Mouse (Mus musculus) E14TG2a.4 (cell line): ENCODE results near the gene Arrdc2.

ENCODE experiments used
- H3K27me3 ChIP-seq: 2 replicates; pipeline ENCODE4 v1.6.1; 2014; ENCODE audit warnings: low read length, control low read depth; ENCODE audit not compliant: insufficient read depth
- H3K36me3 ChIP-seq: 2 replicates; pipeline ENCODE4 v1.6.1; 2014; ENCODE audit warnings: low read length, control low read depth; ENCODE audit not compliant: insufficient read depth
- H3K4me1 ChIP-seq: replicated peaks from 2 replicates; pipeline ENCODE4 v1.6.1; 2014; ENCODE audit warnings: low read depth, low read length, control low read depth
- H3K4me3 ChIP-seq: replicated peaks from 2 replicates; pipeline ENCODE4 v1.5.1; 2014; ENCODE audit warnings: mild to moderate bottlenecking, low read length
- H3K9me3 ChIP-seq: 2 replicates; pipeline ENCODE4 v1.6.1; 2014; ENCODE audit warnings: low read length, control low read depth
- CTCF ChIP-seq: conservative IDR thresholded peaks from 2 replicates; pipeline ENCODE4 v1.5.1; 2014; ENCODE audit warnings: low read length
- NANOG ChIP-seq: IDR thresholded peaks from 2 replicates; pipeline ENCODE4 v1.6.1; 2014; ENCODE audit warnings: borderline replicate concordance, low read length, mixed read lengths
- POU5F1 ChIP-seq: IDR thresholded peaks from 2 replicates; pipeline ENCODE4 v1.6.1; 2014; ENCODE audit warnings: low read length, borderline replicate concordance

The Arrdc2 gene

DNA sequence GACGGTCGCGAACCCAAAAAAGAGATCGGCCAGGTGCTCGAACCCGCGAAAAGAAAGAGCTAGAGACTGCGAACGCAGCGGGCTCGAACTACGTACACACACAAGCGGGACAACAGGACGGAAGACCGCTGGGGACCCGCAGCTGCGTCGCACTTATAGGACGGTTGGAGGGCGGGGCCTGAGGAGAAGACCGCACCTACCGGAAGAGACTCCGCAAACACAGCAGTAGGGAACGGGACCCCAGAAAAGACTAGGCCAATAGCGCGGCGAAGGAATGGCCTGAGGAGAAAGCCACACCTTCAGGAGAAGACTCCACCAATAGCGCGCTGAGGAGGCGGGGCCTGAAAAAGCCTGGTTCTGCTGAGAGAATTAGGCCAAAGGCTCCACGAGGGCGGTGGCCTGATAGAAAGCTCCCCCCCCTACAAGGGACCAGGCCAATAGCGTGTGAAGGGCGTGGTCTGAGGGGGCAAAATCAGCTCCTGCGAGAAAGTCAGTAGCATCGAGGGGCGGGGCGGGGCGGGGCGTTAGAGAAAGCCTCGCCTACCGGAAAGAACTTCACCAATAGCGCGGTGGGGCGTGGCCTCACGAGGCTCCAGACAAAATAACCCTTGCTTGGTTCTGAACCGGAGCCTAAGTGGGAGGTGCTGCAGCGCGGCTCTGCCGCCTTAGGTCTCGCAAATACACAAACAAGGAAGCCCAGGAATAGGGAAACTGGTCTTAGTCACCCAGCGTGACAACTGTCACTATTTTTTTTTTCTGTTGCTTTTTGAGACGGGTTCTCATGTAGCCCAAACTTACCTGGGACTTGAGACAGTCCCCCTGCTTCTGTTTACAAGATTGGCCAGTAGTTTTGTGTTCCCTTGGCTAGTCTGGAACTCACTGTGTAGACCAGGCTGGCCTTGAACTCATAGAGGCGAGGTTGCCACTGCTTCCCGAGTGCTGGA lies at the start of gene Arrdc2:
Gene Arrdc2 (minus strand): TSS at position 313 of the 944 bp plus-strand sequence.
- Histone ChIP-seq H3K4me3 (peak within 1 kb of the TSS; percentile 88), H3K27me3 (peaks cover 7% of the 10 kb centered on the region; the same call in 1 of the 2 replicates), H3K9me3 (no peaks in the 10 kb centered on the region), H3K36me3 (peaks cover 28% of the 10 kb centered on the region), H3K4me1 (peaks cover 77% of the 10 kb centered on the region)
- TF ChIP-seq NANOG (no peak), CTCF (no peak), POU5F1 (no peak)

DNA sequence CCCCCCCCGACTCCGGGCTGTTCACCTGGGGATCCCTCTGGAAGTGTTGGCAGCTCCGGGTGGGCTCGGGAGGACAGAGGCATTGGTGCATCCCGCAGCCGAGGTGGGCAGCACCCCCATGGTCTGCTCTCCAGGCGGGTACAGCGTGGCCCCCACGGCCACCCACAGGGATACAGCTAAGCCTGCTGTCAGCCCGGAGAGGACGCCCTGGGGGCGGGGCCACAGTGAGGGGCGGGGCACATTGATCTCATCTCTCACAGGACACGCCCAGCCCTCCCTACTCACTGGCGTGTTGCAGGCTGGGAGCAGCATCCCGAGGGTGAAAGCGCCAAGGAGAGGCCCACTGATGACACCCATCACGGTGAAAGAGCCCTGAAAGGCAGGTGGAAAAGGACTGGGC lies 48.1 kb upstream of the Arrdc2 start:
- Histone ChIP-seq H3K27me3 (peaks cover 42% of the 10 kb centered on the region), H3K36me3 (no peaks in the 10 kb centered on the region), H3K4me3 (peak overlapping the region; percentile 62), H3K4me1 (peaks cover 86% of the 10 kb centered on the region), H3K9me3 (no peaks in the 10 kb centered on the region)
- TF ChIP-seq CTCF (no peak), NANOG (no peak), POU5F1 (no peak)

DNA sequence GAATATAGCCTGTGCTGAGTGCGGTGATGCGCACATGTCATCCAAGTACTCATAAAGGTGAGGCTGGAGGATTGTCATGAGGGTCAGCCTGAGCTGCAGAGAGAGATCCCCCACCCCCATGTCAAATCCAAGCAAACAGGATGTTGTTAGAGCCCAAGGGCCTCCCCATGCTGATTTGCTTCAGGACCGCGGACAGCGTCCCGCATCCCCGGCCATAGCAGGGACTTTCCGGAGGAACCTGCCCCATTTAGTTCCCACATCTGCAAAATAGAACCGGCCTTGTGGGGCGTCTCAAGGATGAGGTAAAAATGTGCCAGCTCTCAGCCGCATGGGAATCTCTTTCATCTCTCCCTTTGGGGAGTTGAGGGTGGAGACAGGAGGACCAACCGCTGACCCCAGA lies 46.1 kb upstream of the Arrdc2 start:
- H3K4me1 ChIP-seq = peaks cover 75% of the 10 kb centered on the region
- H3K36me3 ChIP-seq = no peaks in the 10 kb centered on the region
- no peak for TF ChIP-seq CTCF
- no peak for TF ChIP-seq POU5F1
- no peak for TF ChIP-seq NANOG
- H3K4me3 ChIP-seq = peak overlapping the region; percentile 24; the same call in 1 of the 2 replicates
- H3K9me3 ChIP-seq = no peaks in the 10 kb centered on the region
- peaks cover 22% of the 10 kb centered on the region for H3K27me3 ChIP-seq

DNA sequence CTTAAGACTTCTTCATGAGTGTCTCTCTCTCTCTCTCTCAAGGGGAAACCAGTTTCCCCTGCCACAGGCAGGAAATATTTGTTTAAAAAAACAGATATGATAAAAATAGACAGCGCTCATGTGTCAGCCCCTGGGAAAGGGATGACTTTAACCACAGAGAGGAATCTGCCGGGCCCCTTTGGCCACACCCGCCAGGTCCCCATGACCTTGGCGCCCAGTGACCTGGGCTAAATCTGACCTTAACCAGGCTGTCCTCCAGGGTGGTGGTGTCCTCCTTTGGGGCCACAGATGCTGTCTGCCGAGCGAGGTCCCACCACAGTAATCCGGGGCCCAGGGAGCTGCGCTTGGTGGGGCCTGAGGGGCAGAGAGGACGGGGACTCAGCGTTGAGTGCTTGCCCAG lies 45.2 kb upstream of the Arrdc2 start:
- peak overlapping the region; percentile 35 for H3K4me3 ChIP-seq
- no peaks in the 10 kb centered on the region for H3K9me3 ChIP-seq
- H3K36me3 ChIP-seq = no peaks in the 10 kb centered on the region
- TF ChIP-seq NANOG = no peak
- TF ChIP-seq CTCF = no peak
- TF ChIP-seq POU5F1 = no peak
- peaks cover 14% of the 10 kb centered on the region; the same call in 1 of the 2 replicates for H3K27me3 ChIP-seq
- H3K4me1 ChIP-seq = peaks cover 83% of the 10 kb centered on the region

DNA sequence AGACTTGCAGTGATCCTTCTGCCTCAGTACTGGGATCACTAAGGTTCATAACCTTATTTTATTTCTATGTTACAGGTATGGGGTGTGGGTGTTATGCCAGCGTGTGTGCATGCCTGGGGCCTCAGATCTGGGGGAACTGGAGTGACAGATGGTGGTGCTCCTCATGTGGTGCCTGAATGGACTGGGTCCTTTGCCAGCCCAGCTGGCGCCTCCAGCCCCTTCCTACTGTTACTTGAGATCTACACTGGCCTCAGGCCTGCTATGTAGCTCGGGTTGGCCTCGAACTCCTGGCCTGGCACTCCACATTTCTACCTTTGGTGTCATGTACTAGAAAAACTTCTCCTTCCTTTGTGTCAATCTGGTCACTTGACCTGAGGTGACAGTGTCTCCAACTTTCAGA lies 44.7 kb upstream of the Arrdc2 start:
- Histone ChIP-seq H3K27me3 (peaks cover 12% of the 10 kb centered on the region; the same call in 1 of the 2 replicates), H3K4me1 (peaks cover 85% of the 10 kb centered on the region), H3K9me3 (no peaks in the 10 kb centered on the region), H3K4me3 (0 out of 2 replicates have a peak overlapping the region, but pooled peaks have one; percentile 23), H3K36me3 (no peaks in the 10 kb centered on the region)
- no peak for TF ChIP-seq POU5F1
- no peak for TF ChIP-seq CTCF
- TF ChIP-seq NANOG = no peak

DNA sequence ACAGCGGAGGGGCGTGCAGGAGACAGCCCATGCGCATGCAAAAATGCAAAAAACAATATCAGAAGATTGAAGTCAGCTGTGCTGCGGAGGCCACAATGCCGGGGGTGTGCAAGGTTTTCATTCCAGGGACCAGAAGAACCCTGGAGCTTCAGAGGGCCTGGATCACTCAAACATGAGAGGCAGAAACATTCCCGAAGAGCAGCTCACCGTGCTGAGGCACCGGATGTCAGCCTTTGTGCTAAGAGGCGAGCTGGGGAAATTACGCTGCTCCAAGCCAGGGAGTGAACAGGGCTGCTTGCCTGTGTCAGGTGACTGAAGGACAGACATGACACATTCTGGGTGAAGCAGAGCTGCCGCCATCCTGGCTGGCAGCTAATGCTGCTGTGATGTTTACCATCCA lies 41.0 kb upstream of the Arrdc2 start:
- no peaks in the 10 kb centered on the region for H3K27me3 ChIP-seq
- H3K36me3 ChIP-seq = no peaks in the 10 kb centered on the region
- H3K4me3 ChIP-seq = peak overlapping the region; percentile 61
- H3K4me1 ChIP-seq = peaks cover 81% of the 10 kb centered on the region
- TF ChIP-seq CTCF (no peak), POU5F1 (no peak), NANOG (no peak)
- no peaks in the 10 kb centered on the region for H3K9me3 ChIP-seq

DNA sequence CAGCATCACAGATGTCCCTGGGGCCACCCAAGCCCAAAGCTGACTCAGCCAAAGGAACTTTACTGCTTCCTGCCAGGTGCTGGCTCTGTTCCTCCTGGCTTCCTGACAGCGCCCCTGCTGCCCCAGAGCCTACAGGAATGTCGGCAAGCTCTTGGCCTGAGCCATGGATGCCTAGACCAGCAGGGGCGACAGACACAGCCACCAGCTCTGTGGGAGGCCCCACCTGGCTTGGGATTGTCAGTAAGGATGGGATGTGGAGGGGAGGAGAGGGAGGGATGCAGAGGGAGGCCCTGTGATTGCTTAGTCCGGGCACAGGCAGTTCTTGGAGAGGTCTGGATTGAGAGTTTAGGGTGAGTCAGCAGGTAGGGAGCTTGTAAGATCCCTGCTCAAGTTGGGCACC lies 40.6 kb upstream of the Arrdc2 start:
- Histone ChIP-seq H3K36me3 (no peaks in the 10 kb centered on the region), H3K27me3 (no peaks in the 10 kb centered on the region), H3K4me3 (peak overlapping the region; percentile 61), H3K4me1 (peaks cover 81% of the 10 kb centered on the region), H3K9me3 (no peaks in the 10 kb centered on the region)
- no peak for TF ChIP-seq CTCF

DNA sequence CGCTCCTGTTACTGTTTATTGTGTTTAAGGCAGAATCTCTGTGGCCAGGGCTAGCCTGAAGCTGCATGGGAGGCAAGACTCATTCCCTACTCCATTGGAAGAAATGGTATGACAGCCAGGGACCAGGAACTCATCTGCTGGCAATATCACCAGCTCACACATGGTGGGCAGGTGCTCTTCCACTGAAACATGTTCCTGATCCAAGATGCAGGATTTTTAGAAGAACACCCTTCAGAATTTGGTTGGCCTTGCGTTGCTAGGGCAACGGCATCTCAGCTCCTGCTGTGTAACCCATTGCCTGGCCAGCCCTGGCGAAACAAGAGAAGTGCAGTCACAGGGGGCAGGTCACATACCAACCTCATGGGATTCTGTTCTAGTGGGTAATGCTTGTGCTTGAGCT lies 40.0 kb upstream of the Arrdc2 start:
- Histone ChIP-seq H3K27me3 (no peaks in the 10 kb centered on the region), H3K36me3 (no peaks in the 10 kb centered on the region), H3K4me1 (peaks cover 81% of the 10 kb centered on the region), H3K4me3 (0 out of 2 replicates have a peak overlapping the region, but pooled peaks have one; percentile 61), H3K9me3 (no peaks in the 10 kb centered on the region)
- TF ChIP-seq POU5F1 (no peak), CTCF (no peak), NANOG (no peak)

DNA sequence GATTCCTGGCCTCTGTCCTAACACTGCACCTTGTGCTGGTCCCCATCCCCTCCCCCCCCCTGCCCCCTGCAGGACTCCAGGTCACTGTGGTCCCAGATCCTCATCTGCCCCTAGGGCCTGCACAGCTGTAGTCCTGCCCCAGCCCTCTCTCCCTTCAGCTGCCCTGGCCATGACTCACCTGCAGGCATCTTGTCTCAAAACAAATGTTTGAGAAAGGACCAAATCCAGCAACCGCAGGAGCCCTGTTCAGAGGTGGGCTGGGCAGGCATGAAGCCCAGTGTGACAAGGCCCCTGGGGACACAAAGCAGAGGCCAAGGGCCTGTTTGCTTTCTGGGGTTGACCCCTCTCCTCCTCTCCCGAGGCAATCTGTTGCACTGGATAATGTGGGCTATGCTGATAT lies 38.7 kb upstream of the Arrdc2 start:
- no peaks in the 10 kb centered on the region for H3K27me3 ChIP-seq
- H3K4me1 ChIP-seq = peaks cover 76% of the 10 kb centered on the region
- no peaks in the 10 kb centered on the region for H3K36me3 ChIP-seq
- TF ChIP-seq CTCF (no peak), POU5F1 (no peak), NANOG (no peak)
- no peak overlapping the region for H3K4me3 ChIP-seq
- H3K9me3 ChIP-seq = no peaks in the 10 kb centered on the region
